Mouse (Mus musculus) stomach, embryonic 14.5 days (tissue): ENCODE results near the gene Snrnp25. TPM values are rescaled to one million over a fixed set of nuclear protein-coding genes. Genes with fewer than 3 reads are reported as not detected.

Source experiments
- ATAC-seq: fragments of 200-750 bp; cut with Nextera tagmentation; 2 replicates; pipeline ENCODE4 v1.8.0; 2017; ENCODE audit warnings: low read depth, moderate TSS enrichment; ENCODE audit not compliant: insufficient number of reproducible peaks, insufficient read depth, low FRiP score
- H3K27ac ChIP-seq: fragments of 300-500 bp; sonication (generic); 2 replicates; pipeline ENCODE4 v1.5.1; 2014; ENCODE audit warnings: mild to moderate bottlenecking, low read length, moderate library complexity, mixed read lengths
- H3K27me3 ChIP-seq: fragments of 300-500 bp; sonication (generic); 2 replicates; pipeline ENCODE4 v1.6.1; 2014; ENCODE audit warnings: low read length, control low read depth, mixed read lengths; ENCODE audit not compliant: control insufficient read depth, insufficient read depth
- H3K36me3 ChIP-seq: fragments of 300-500 bp; sonication (generic); 2 replicates; pipeline ENCODE4 v1.6.1; 2014; ENCODE audit warnings: mild to moderate bottlenecking, control low read depth, low read length, moderate library complexity, mixed read lengths; ENCODE audit not compliant: control insufficient read depth, insufficient read depth
- H3K4me1 ChIP-seq: fragments of 300-500 bp; sonication (generic); 2 replicates; pipeline ENCODE4 v1.6.1; 2014; ENCODE audit warnings: low read length, control low read depth, mixed read lengths; ENCODE audit not compliant: control insufficient read depth, insufficient read depth
- H3K4me2 ChIP-seq: fragments of 300-500 bp; sonication (generic); replicated peaks from 2 replicates; pipeline ENCODE4 v1.6.1; 2014; ENCODE audit warnings: low read depth, low read length, control low read depth
- H3K4me3 ChIP-seq: fragments of 300-500 bp; sonication (generic); 2 replicates; pipeline ENCODE4 v1.5.1; 2014; ENCODE audit warnings: low read depth, low read length, control low read depth
- H3K9ac ChIP-seq: fragments of 300-500 bp; sonication (generic); replicated peaks from 2 replicates; pipeline ENCODE4 v1.6.1; 2014; ENCODE audit warnings: low read depth, mild to moderate bottlenecking, control low read depth, low read length, moderate library complexity, mixed read lengths
- H3K9me3 ChIP-seq: fragments of 300-500 bp; sonication (generic); 2 replicates; pipeline ENCODE4 v1.6.1; 2016; ENCODE audit warnings: low read depth, low read length, control low read depth; ENCODE audit not compliant: control insufficient read depth
- WGBS: fragments of 180-500 bp; shearing (Covaris S2); extraction: QIAGEN DNeasy Blood & Tissue Kit; methylation state at CpG from one replicate; pipeline ENCODE4 v1.1.7; 2014; 5-methylcytosine and 5-hydroxymethylcytosine counted together
- polyA plus RNA-seq: library from polyadenylated mRNA; unstranded; fragments of >200 nt; fragmentation: Nextera tagmentation; extraction: Ambion mirVana; gene quantifications from 2 replicates; pipeline ENCODE4 v1.2.1, GENCODE M21; 2014

The Snrnp25 gene
- polyA plus RNA-seq, 1 experiment from 2014 or later, result 60.4 TPM

GRCm38 (mm10) chr11:32224468-32225139 is 19.4 kb downstream of the Snrnp25 start:
- Histone ChIP-seq H3K4me2 (0 out of 2 replicates have a peak overlapping the region, but pooled peaks have one; percentile 3), H3K9ac (no peak overlapping the region), H3K4me3 (no peak overlapping the region), H3K27me3 (no peaks in the 10 kb centered on the region), H3K9me3 (no peaks in the 10 kb centered on the region), H3K36me3 (peaks cover 4% of the 10 kb centered on the region; the same call in 1 of the 2 replicates), H3K4me1 (peaks cover 51% of the 10 kb centered on the region), H3K27ac (peak overlapping the region; percentile 91)
- 26% methylated on average over 4 of the region's 4 CpGs for WGBS
- no peak for ATAC-seq

GRCm38 (mm10) chr11:32225222-32226104 is 20.2 kb downstream of the Snrnp25 start:
- H3K9ac ChIP-seq, result no peak overlapping the region

GRCm38 (mm10) chr11:32226124-32226871 is 21.1 kb downstream of the Snrnp25 start, which contains the start of gene Mpg:
Gene Mpg (plus strand): TSS chr11:32226505.
- peak; percentile 74 for ATAC-seq
- H3K4me2 ChIP-seq, result peak within 1 kb of the TSS; percentile 79
- H3K4me3 ChIP-seq, result peak within 1 kb of the TSS; percentile 71
- H3K27ac ChIP-seq, result peak within 1 kb of the TSS; percentile 91
- H3K9ac ChIP-seq, result peak within 1 kb of the TSS; percentile 71
- peaks cover 37% of the 10 kb centered on the region for H3K4me1 ChIP-seq
- H3K36me3 ChIP-seq, result peaks cover 14% of the 10 kb centered on the region; the same call in 1 of the 2 replicates
- 3% methylated on average over 47 of the region's 47 CpGs for WGBS
- H3K27me3 ChIP-seq, result no peaks in the 10 kb centered on the region
- no peaks in the 10 kb centered on the region for H3K9me3 ChIP-seq

More at GRCm38 (mm10) chr11:32225222-32226104, 20.2 kb downstream of the Snrnp25 start:
- no peak for ATAC-seq
- Histone ChIP-seq H3K9me3 (no peaks in the 10 kb centered on the region), H3K27ac (peak overlapping the region; percentile 91), H3K4me3 (no peak overlapping the region), H3K4me1 (peaks cover 42% of the 10 kb centered on the region), H3K4me2 (0 out of 2 replicates have a peak overlapping the region, but pooled peaks have one; percentile 79), H3K27me3 (no peaks in the 10 kb centered on the region), H3K36me3 (peaks cover 6% of the 10 kb centered on the region; the same call in 1 of the 2 replicates)
- WGBS, result 46% methylated on average over 7 of the region's 7 CpGs

GRCm38 (mm10) chr11:32227041-32227440 is 21.8 kb downstream of the Snrnp25 start:
- H3K9me3 ChIP-seq, result no peaks in the 10 kb centered on the region
- ATAC-seq, result no peak

GRCm38 (mm10) chr11:32227555-32227954 is 22.3 kb downstream of the Snrnp25 start:
- Histone ChIP-seq H3K9ac (no peak overlapping the region), H3K27ac (no peak overlapping the region), H3K9me3 (no peaks in the 10 kb centered on the region), H3K4me2 (peak overlapping the region; percentile 79; the same call in 1 of the 2 replicates), H3K4me3 (no peak overlapping the region), H3K27me3 (no peaks in the 10 kb centered on the region), H3K36me3 (peaks cover 26% of the 10 kb centered on the region), H3K4me1 (peaks cover 32% of the 10 kb centered on the region)
- no peak for ATAC-seq
- 86% methylated on average over 9 of the region's 9 CpGs for WGBS

More at GRCm38 (mm10) chr11:32227041-32227440, 21.8 kb downstream of the Snrnp25 start:
- Histone ChIP-seq H3K4me3 (peak overlapping the region; percentile 71), H3K27me3 (no peaks in the 10 kb centered on the region), H3K9ac (peak overlapping the region; percentile 71), H3K4me2 (peak overlapping the region; percentile 79), H3K4me1 (peaks cover 37% of the 10 kb centered on the region), H3K27ac (peak overlapping the region; percentile 91), H3K36me3 (peaks cover 21% of the 10 kb centered on the region)
- 48% methylated on average over 1 of the region's 1 CpGs for whole genome bisulfite sequencing

GRCm38 (mm10) chr11:32228292-32228845 is 23.2 kb downstream of the Snrnp25 start:
- Histone ChIP-seq H3K27me3 (no peaks in the 10 kb centered on the region), H3K4me1 (peaks cover 27% of the 10 kb centered on the region), H3K9me3 (no peaks in the 10 kb centered on the region), H3K36me3 (peaks cover 28% of the 10 kb centered on the region), H3K9ac (no peak overlapping the region), H3K4me3 (no peak overlapping the region), H3K27ac (no peak overlapping the region), H3K4me2 (no peak overlapping the region)
- ATAC-seq, result no peak
- WGBS, result 84% methylated on average over 3 of the region's 3 CpGs

- Histone ChIP-seq H3K9ac (no peak overlapping the region), H3K9me3 (no peaks in the 10 kb centered on the region), H3K27me3 (no peaks in the 10 kb centered on the region), H3K27ac (no peak overlapping the region), H3K4me2 (no peak overlapping the region), H3K4me3 (no peak overlapping the region), H3K36me3 (peaks cover 40% of the 10 kb centered on the region), H3K4me1 (peaks cover 23% of the 10 kb centered on the region)
- no peak for ATAC-seq
- WGBS, result 79% methylated on average over 4 of the region's 4 CpGs
These were observed 25.0 kb downstream of the Snrnp25 start for GRCm38 (mm10) chr11:32230220-32230619.
